Mouse (Mus musculus) CH12.LX (cell line): ENCODE measurements at regions not wholly inside any gene's neighbourhood (a gene's known extent, or its start where the extent isn't known, plus 50 kb on each side); places are given as distances from the start of the nearest gene placed in this dataset.

ENCODE experiments used
- DNase-seq: peaks from one replicate; pipeline ENCODE4 v3.0.0-alpha.2; 2013; ENCODE audit errors: extremely low read depth
- H3K27ac ChIP-seq: 2 replicates; pipeline ENCODE4 v1.5.1; 2012; ENCODE audit warnings: low read depth, mild to moderate bottlenecking, control low read depth, moderate library complexity; ENCODE audit not compliant: insufficient read depth
- H3K27me3 ChIP-seq: replicated peaks from 2 replicates; pipeline ENCODE3; 2012; ENCODE audit warnings: inconsistent platforms
- H3K36me3 ChIP-seq, 2 experiments: replicated peaks in 1 of 2; 2 replicates each; pipeline versions ENCODE3 to v1.6.1; 2012; ENCODE audit warnings: inconsistent platforms in 1 of 2, low read length in 1 of 2, mild to moderate bottlenecking in 1 of 2, mixed read lengths in 1 of 2, moderate library complexity in 1 of 2; ENCODE audit not compliant: control insufficient read depth in 1 of 2, insufficient read depth in 1 of 2
- H3K4me1 ChIP-seq, 2 experiments: 2 replicates each; pipeline ENCODE4 v1.6.1; 2012; ENCODE audit warnings: inconsistent platforms in 1 of 2, moderate library complexity in 1 of 2; ENCODE audit not compliant: insufficient read depth in 2 of 2, control insufficient read depth in 1 of 2
- H3K4me2 ChIP-seq: 2 replicates; pipeline ENCODE4 v1.6.1; 2012; ENCODE audit warnings: low read depth, mild to moderate bottlenecking, control low read depth; ENCODE audit not compliant: poor library complexity, insufficient read depth, severe bottlenecking
- H3K4me3 ChIP-seq, 3 experiments: fragments of 150-350 bp in 1 of 3; sonication (generic) in 1 of 3; replicated peaks in 1 of 3; 2 replicates each; pipeline versions ENCODE3 to v1.5.1; 2011 to 2012; ENCODE audit warnings: low read depth in 2 of 3, low read length in 2 of 3, mild to moderate bottlenecking in 2 of 3, moderate library complexity in 2 of 3, control low read depth in 1 of 3, improper control_type of control experiment in 1 of 3, inconsistent platforms in 1 of 3, mixed read lengths in 1 of 3; ENCODE audit not compliant: poor library complexity in 1 of 3
- H3K79me2 ChIP-seq: replicated peaks from 2 replicates; pipeline ENCODE4 v1.6.1; 2012; ENCODE audit warnings: mild to moderate bottlenecking, moderate library complexity; ENCODE audit not compliant: control insufficient read depth, poor library complexity, insufficient read depth, severe bottlenecking; ENCODE audit errors: extremely low read depth
- H3K9ac ChIP-seq: 2 replicates; pipeline ENCODE4 v1.6.1; 2012; ENCODE audit warnings: low read depth, mild to moderate bottlenecking, control low read depth, moderate library complexity; ENCODE audit not compliant: insufficient read depth
- H3K9me3 ChIP-seq: replicated peaks from 2 replicates; pipeline ENCODE3; 2012; ENCODE audit warnings: low read length, inconsistent platforms, mixed read lengths
- CHD1 ChIP-seq: IDR thresholded peaks from 2 replicates; pipeline ENCODE4 v1.6.1; 2012; ENCODE audit warnings: low read depth, low read length, improper control_type of control experiment, inconsistent platforms
- CHD2 ChIP-seq: IDR thresholded peaks from 2 replicates; pipeline ENCODE4 v1.6.1; 2011; ENCODE audit warnings: low read length, improper control_type of control experiment
- ETS1 ChIP-seq: conservative IDR thresholded peaks from 2 replicates; pipeline ENCODE4 v1.6.1; 2012; ENCODE audit warnings: low read depth, mild to moderate bottlenecking, inconsistent platforms, low read length, improper control_type of control experiment, moderate library complexity
- GABPA ChIP-seq: IDR thresholded peaks from 2 replicates; pipeline ENCODE4 v1.6.1; 2012; ENCODE audit warnings: low read depth, low read length, improper control_type of control experiment, inconsistent platforms; ENCODE audit not compliant: insufficient replicate concordance
- HCFC1 ChIP-seq: IDR thresholded peaks from 2 replicates; pipeline ENCODE4 v1.6.1; 2012; ENCODE audit warnings: low read depth, mild to moderate bottlenecking, inconsistent platforms, low read length, improper control_type of control experiment
- IRF4 ChIP-seq: IDR thresholded peaks from 2 replicates; pipeline ENCODE4 v1.6.1; 2014; ENCODE audit warnings: low read depth, mild to moderate bottlenecking, inconsistent platforms, low read length, improper control_type of control experiment
- JUND ChIP-seq: conservative IDR thresholded peaks from 2 replicates; pipeline ENCODE4 v1.6.1; 2011; ENCODE audit warnings: low read depth, low read length, improper control_type of control experiment
- KAT2A ChIP-seq: IDR thresholded peaks from 2 replicates; pipeline ENCODE4 v1.6.1; 2012; ENCODE audit warnings: low read length, improper control_type of control experiment, inconsistent platforms; ENCODE audit not compliant: insufficient replicate concordance
- MAX ChIP-seq: IDR thresholded peaks from 2 replicates; pipeline ENCODE4 v1.6.1; 2011; ENCODE audit warnings: low read length, improper control_type of control experiment
- MAZ ChIP-seq: IDR thresholded peaks from 2 replicates; pipeline ENCODE4 v1.6.1; 2012; ENCODE audit warnings: low read depth, mild to moderate bottlenecking, inconsistent platforms, low read length, improper control_type of control experiment, moderate library complexity
- MEF2A ChIP-seq: IDR thresholded peaks from 2 replicates; pipeline ENCODE4 v1.6.1; 2014; ENCODE audit warnings: low read depth, mild to moderate bottlenecking, inconsistent platforms, low read length, improper control_type of control experiment, borderline replicate concordance
- MYC ChIP-seq: IDR thresholded peaks from 2 replicates; pipeline ENCODE4 v1.6.1; 2011; ENCODE audit warnings: low read depth, mild to moderate bottlenecking, improper control_type of control experiment, low read length
- POLR2AphosphoS2 ChIP-seq: IDR thresholded peaks from 2 replicates; pipeline ENCODE4 v1.6.1; 2011; ENCODE audit warnings: low read depth, low read length, improper control_type of control experiment
- RCOR1 ChIP-seq: conservative IDR thresholded peaks from 2 replicates; pipeline ENCODE4 v1.6.1; 2012; ENCODE audit warnings: low read depth, mild to moderate bottlenecking, inconsistent platforms, low read length, improper control_type of control experiment
- SMC3 ChIP-seq: IDR thresholded peaks from 2 replicates; pipeline ENCODE4 v1.6.1; 2011; ENCODE audit warnings: low read depth, low read length, improper control_type of control experiment
- TBP ChIP-seq: conservative IDR thresholded peaks from 2 replicates; pipeline ENCODE4 v1.6.1; 2011; ENCODE audit warnings: low read depth, low read length, improper control_type of control experiment
- TCF12 ChIP-seq: IDR thresholded peaks from 2 replicates; pipeline ENCODE4 v1.6.1; 2014; ENCODE audit warnings: low read depth, mild to moderate bottlenecking, inconsistent platforms, low read length, improper control_type of control experiment
- USF1 ChIP-seq: IDR thresholded peaks from 2 replicates; pipeline ENCODE4 v1.6.1; 2014; ENCODE audit warnings: low read depth, mild to moderate bottlenecking, inconsistent platforms, low read length, improper control_type of control experiment
- ZC3H11A ChIP-seq: IDR thresholded peaks from 2 replicates; pipeline ENCODE4 v1.6.1; 2012; ENCODE audit warnings: low read depth, mild to moderate bottlenecking, inconsistent platforms, low read length, improper control_type of control experiment
- ZKSCAN1 ChIP-seq: IDR thresholded peaks from 2 replicates; pipeline ENCODE4 v1.6.1; 2012; ENCODE audit warnings: low read depth, inconsistent platforms, low read length, improper control_type of control experiment, borderline replicate concordance
- ZNF384 ChIP-seq: IDR thresholded peaks from 2 replicates; pipeline ENCODE4 v1.6.1; 2012; ENCODE audit warnings: low read depth, low read length, improper control_type of control experiment, inconsistent platforms
- dilution Hi-C: fragments of 300-500 bp; cut with MboI; formaldehyde crosslinking; loops from 2 replicates; pipeline ENCODE4 v1.14.3; 2020; ENCODE audit warnings: low sequenced_read_pairs; ENCODE audit not compliant: extremely low pct_unique_long_range_greater_than_20kb, extremely low pct_ligation_motif_present
- in situ Hi-C: fragments of 300-500 bp; cut with MboI; formaldehyde crosslinking; loops from 3 replicates; pipeline ENCODE4 v1.14.3; 2019; ENCODE audit warnings: low sequenced_read_pairs, low pct_ligation_motif_present, low pct_unique_long_range_greater_than_20kb, mixed read lengths

DNA sequence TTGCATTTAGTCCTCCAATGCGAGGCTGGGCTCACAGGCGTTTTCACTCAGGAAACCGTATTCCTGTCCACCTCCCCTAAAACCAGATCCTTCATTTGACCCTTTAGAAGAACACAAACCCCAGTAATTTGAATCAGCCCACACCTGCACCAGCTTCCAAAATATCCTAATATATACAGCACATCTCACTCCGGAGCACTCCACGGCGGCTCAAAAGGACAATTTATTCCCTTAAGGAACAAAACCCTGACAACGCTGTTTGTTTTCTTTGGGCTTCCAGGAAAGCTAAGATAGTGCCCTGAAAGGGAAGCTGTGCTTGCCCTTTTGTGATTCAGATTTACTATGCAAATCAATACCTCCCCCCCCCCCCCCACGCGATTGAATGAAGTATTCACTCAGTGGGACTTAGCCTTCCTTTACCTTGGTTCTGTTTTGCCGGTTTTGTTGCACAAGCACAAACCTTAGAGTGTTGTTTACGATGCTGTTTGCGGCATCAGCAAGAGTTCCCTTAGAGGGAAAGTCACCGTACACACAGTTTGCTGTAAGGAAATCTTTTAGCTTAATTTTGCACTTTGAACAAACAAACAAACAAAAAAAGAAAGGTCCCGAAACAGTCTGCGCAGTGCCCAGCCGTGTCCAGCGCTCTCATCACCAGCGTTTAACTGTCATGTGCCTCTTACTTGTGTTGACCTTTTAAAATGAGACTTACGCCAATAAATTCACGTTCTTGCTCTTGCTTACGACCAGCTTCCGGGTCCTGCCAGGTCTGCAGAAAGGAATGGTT lies 111.2 kb upstream of the Six2 start:
- H3K79me2 ChIP-seq: no peaks in the 10 kb centered on the region
- dilution Hi-C loops (no loop called here), in situ Hi-C loops (no loop called here)
- no peaks in the 10 kb centered on the region for H3K27me3 ChIP-seq
- no peaks in the 10 kb centered on the region for H3K4me1 ChIP-seq
- TF ChIP-seq IRF4 (no peak), SMC3 (no peak), MYC (no peak), HCFC1 (no peak), CHD2 (no peak), RCOR1 (no peak), CHD1 (no peak), MAX (no peak), POLR2AphosphoS2 (no peak), ZKSCAN1 (no peak)
- no peaks in the 10 kb centered on the region for H3K9me3 ChIP-seq
- H3K9ac ChIP-seq: no peak overlapping the region
- H3K4me3 ChIP-seq: no peak overlapping the region
- H3K27ac ChIP-seq: no peak overlapping the region
- DNase-seq: no peak
- no peak overlapping the region for H3K4me2 ChIP-seq
- no peaks in the 10 kb centered on the region for H3K36me3 ChIP-seq

DNA sequence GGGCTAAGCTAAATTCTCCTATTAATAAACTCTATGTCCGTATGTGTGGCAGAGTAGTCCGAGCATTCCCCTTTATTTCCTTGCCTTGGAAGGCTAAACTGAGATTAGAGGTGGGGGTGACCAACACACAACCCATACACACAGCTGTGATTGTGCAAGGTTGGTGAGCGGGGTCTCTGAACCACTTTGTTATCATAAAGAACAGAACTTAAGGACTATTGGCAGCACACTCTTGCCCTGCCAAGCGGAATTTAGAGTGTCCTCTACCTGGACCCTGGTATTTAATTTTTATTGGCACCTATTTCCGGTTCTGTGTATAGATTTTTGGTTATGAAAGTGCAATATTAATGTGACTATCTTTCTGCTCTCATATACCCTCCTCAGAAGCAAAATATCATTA lies 109.7 kb upstream of the Six2 start:
- Histone ChIP-seq H3K4me3 (no peak overlapping the region), H3K9me3 (no peaks in the 10 kb centered on the region), H3K9ac (no peak overlapping the region), H3K36me3 (no peaks in the 10 kb centered on the region), H3K4me2 (no peak overlapping the region), H3K27me3 (no peaks in the 10 kb centered on the region), H3K27ac (no peak overlapping the region), H3K4me1 (peaks cover 0 to 7% of the 10 kb centered on the region in 2 experiments; a peak in 1 of 4 replicates), H3K79me2 (no peaks in the 10 kb centered on the region)
- no peak for DNase-seq
- dilution Hi-C loops (no loop called here), in situ Hi-C loops (no loop called here)
- no peak for TF ChIP-seq ETS1
- TF ChIP-seq MYC: no peak
- no peak for TF ChIP-seq ZC3H11A
- TF ChIP-seq TCF12: no peak
- no peak for TF ChIP-seq KAT2A
- no peak for TF ChIP-seq GABPA
- no peak for TF ChIP-seq JUND
- TF ChIP-seq TBP: no peak
- TF ChIP-seq CHD1: no peak
- no peak for TF ChIP-seq MEF2A
- TF ChIP-seq ZNF384: no peak
- no peak for TF ChIP-seq MAZ
- TF ChIP-seq USF1: no peak
